Mouse (Mus musculus) heart, postnatal 0 days (tissue): Measurements from ENCODE around the gene Adnp.

Source experiments
- CTCF ChIP-seq: IDR thresholded peaks from 2 replicates; pipeline ENCODE4 v1.5.1; 2016; ENCODE audit warnings: antibody characterized with exemption, control low read depth, low read depth
- EP300 ChIP-seq: IDR thresholded peaks from 2 replicates; pipeline ENCODE4 v1.6.1; 2016; ENCODE audit warnings: antibody characterized with exemption, low read depth

- no peak for TF ChIP-seq CTCF
- peak; percentile 90; the same call in 1 of the 2 replicates for TF ChIP-seq EP300
Measured at GRCm38 (mm10) chr2:168230026-168230728, 23.3 kb upstream of the Adnp start, which contains the start of the genes Gm20716, Dpm1 and Mocs3.
